Mouse (Mus musculus) cortical plate, adult 2 months (tissue): ENCODE data around the gene Speer4f2.

ENCODE experiments used
- CTCF ChIP-seq: fragments of 200-500 bp; IDR thresholded peaks from 2 replicates; pipeline ENCODE4 v1.5.1; 2011; ENCODE audit warnings: mild to moderate bottlenecking, control low read depth, low read length; ENCODE audit not compliant: insufficient read depth; ENCODE audit errors: extremely low read depth
- POLR2A ChIP-seq: fragments of 200-500 bp; IDR thresholded peaks from 2 replicates; pipeline ENCODE4 v1.6.1; 2011; ENCODE audit warnings: mild to moderate bottlenecking, low read length, control low read depth; ENCODE audit not compliant: insufficient read depth; ENCODE audit errors: extremely low read depth

DNA sequence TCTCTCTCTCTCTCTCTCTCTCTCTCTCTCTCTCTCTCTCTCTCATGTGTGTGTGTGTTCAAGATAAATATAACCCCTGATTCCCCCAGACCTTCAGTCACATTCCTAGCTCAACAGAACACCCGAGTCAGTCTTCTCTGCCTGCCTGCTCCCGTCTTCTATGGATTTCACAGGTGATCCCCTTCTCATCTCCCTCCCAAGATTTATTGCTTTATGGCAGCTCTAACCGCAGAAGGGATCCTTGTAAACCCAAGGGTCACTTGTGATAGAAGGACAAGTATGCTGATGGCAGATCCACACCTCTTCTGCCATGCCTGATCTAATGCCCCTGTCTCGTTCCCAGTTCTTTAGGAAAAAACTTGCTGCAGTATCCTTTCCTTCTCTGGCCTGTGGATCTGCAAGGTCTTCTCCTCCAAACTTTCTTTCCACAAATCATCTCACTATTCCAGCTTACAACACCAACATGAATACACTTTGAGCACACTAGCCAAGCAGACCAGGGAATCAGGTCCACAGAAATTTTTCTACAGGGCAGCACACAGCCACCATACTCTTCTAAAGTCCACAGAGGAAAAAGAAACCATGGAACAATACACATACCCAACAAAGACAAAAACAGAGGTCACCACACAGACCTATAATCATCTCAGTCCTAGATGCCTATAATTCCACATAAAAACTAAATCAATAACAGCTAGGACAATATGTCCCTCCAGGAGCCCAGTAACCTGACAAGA lies 36.1 kb downstream of the Speer4f2 start:
- TF ChIP-seq POLR2A (no peak), CTCF (no peak)
